Mouse (Mus musculus): ENCODE measurements around the gene Hoxc9.

Hoxc9 gene

GRCm38 (mm10) chr15:102976631-102977422 lies 588 bp downstream of the Hoxc9 start:
- in situ Hi-C loops (cut with MseI, MboI) = no loop called here

- in situ Hi-C loops (cut with MseI, MboI) = no loop called here
Measured at GRCm38 (mm10) chr15:102977423-102977974, 1.3 kb downstream of the Hoxc9 start.

GRCm38 (mm10) chr15:102978615-102979515 lies 2.6 kb downstream of the Hoxc9 start:
- in situ Hi-C loops (cut with MseI, MboI) = no loop called here

GRCm38 (mm10) chr15:102979936-102980335 lies 3.7 kb downstream of the Hoxc9 start:
- in situ Hi-C loops (cut with MseI, MboI) = no loop called here

- in situ Hi-C loops (cut with MseI, MboI) = no loop called here
Measured at GRCm38 (mm10) chr15:102980352-102980751, 4.1 kb downstream of the Hoxc9 start.

- in situ Hi-C loops (cut with MseI, MboI) = no loop called here
Measured at GRCm38 (mm10) chr15:102980912-102981311, 4.7 kb downstream of the Hoxc9 start.

- in situ Hi-C loops (cut with MseI, MboI) = no loop called here
Measured at GRCm38 (mm10) chr15:102981379-102982288, 5.4 kb downstream of the Hoxc9 start.

- in situ Hi-C loops (cut with MseI, MboI) = no loop called here
Measured at GRCm38 (mm10) chr15:102983716-102984115, 7.5 kb downstream of the Hoxc9 start.

- in situ Hi-C loops (cut with MseI, MboI) = no loop called here
Measured at GRCm38 (mm10) chr15:102984521-102984920, 8.3 kb downstream of the Hoxc9 start.

GRCm38 (mm10) chr15:102984925-102985324 lies 8.7 kb downstream of the Hoxc9 start:
- in situ Hi-C loops (cut with MseI, MboI) = loop anchor here (5.0 kb wide), 2 partner anchors 182 to 187 kb away; partner anchors contain the start of gene Smug1 (in 1 of the 2)

- in situ Hi-C loops (cut with MseI, MboI) = loop anchor here (5.0 kb wide), 2 partner anchors 180 to 185 kb away; partner anchors contain the start of gene Smug1 (in 1 of the 2)
Measured at GRCm38 (mm10) chr15:102987124-102987833, 11.0 kb downstream of the Hoxc9 start.

GRCm38 (mm10) chr15:102988078-102988477 lies 11.8 kb downstream of the Hoxc9 start:
- in situ Hi-C loops (cut with MseI, MboI) = loop anchor here (5.0 kb wide), 2 partner anchors 179 to 184 kb away; partner anchors contain the start of gene Smug1 (in 1 of the 2)

GRCm38 (mm10) chr15:102990461-102991397 lies 14.5 kb downstream of the Hoxc9 start, which contains the start of gene Hoxc8:
Gene Hoxc8 (plus strand): TSS chr15:102990607.
- in situ Hi-C loops (cut with MseI, MboI) = no loop called here

- in situ Hi-C loops (cut with MseI, MboI) = no loop called here
Measured at GRCm38 (mm10) chr15:102991782-102992181, 15.5 kb downstream of the Hoxc9 start.

GRCm38 (mm10) chr15:102992206-102992605 lies 16.0 kb downstream of the Hoxc9 start:
- in situ Hi-C loops (cut with MseI, MboI) = no loop called here

GRCm38 (mm10) chr15:102992863-102993262 lies 16.6 kb downstream of the Hoxc9 start:
- in situ Hi-C loops (cut with MseI, MboI) = no loop called here

GRCm38 (mm10) chr15:102996548-102996947 lies 20.3 kb downstream of the Hoxc9 start:
- in situ Hi-C loops (cut with MseI, MboI) = no loop called here

- in situ Hi-C loops (cut with MseI, MboI) = no loop called here
Measured at GRCm38 (mm10) chr15:102997431-102997830, 21.2 kb downstream of the Hoxc9 start.

GRCm38 (mm10) chr15:102997939-102998355 lies 21.7 kb downstream of the Hoxc9 start, which contains the start of gene Hoxc6:
Gene Hoxc6 (plus strand): TSS chr15:102998257.
- in situ Hi-C loops (cut with MseI, MboI) = no loop called here

Data from mouse trophoblast stem cell (cell line).